Mouse (Mus musculus) neural tube, embryonic 13.5 days (tissue): ENCODE measurements around the gene Galc. TPM values are rescaled to one million over a fixed set of nuclear protein-coding genes. Genes with fewer than 3 reads are reported as not detected.

ENCODE experiments used
- ATAC-seq: fragments of 200-750 bp; cut with Nextera tagmentation; 2 replicates; pipeline ENCODE4 v1.8.0; 2017; ENCODE audit warnings: low read depth, mild to moderate bottlenecking, moderate TSS enrichment, moderate library complexity
- H3K27ac ChIP-seq: fragments of 300-500 bp; sonication (generic); replicated peaks from 2 replicates; pipeline ENCODE4 v1.5.1; 2015; ENCODE audit warnings: moderate library complexity, mild to moderate bottlenecking, inconsistent platforms
- H3K27me3 ChIP-seq: fragments of 300-500 bp; sonication (generic); 2 replicates; pipeline ENCODE4 v1.6.1; 2015; ENCODE audit warnings: mild to moderate bottlenecking, inconsistent platforms
- H3K36me3 ChIP-seq: fragments of 300-500 bp; sonication (generic); 2 replicates; pipeline ENCODE4 v1.6.1; 2015; ENCODE audit warnings: mild to moderate bottlenecking, inconsistent platforms
- H3K4me1 ChIP-seq: fragments of 300-500 bp; sonication (generic); replicated peaks from 2 replicates; pipeline ENCODE4 v1.6.1; 2015; ENCODE audit warnings: inconsistent platforms
- H3K4me2 ChIP-seq: fragments of 300-500 bp; sonication (generic); 2 replicates; pipeline ENCODE4 v1.6.1; 2015; ENCODE audit warnings: inconsistent platforms, mild to moderate bottlenecking, moderate library complexity
- H3K4me3 ChIP-seq: fragments of 300-500 bp; sonication (generic); 2 replicates; pipeline ENCODE4 v1.5.1; 2015; ENCODE audit warnings: mild to moderate bottlenecking, inconsistent platforms
- H3K9ac ChIP-seq: fragments of 300-500 bp; sonication (generic); 2 replicates; pipeline ENCODE4 v1.6.1; 2015; ENCODE audit warnings: moderate library complexity, mild to moderate bottlenecking, inconsistent platforms
- H3K9me3 ChIP-seq: fragments of 300-500 bp; sonication (generic); 2 replicates; pipeline ENCODE4 v1.6.1; 2016; ENCODE audit warnings: inconsistent platforms
- WGBS: fragments of 180-500 bp; shearing (Covaris S2); methylation state at CpG from one replicate; pipeline ENCODE4 v1.1.7; 2015; 5-methylcytosine and 5-hydroxymethylcytosine counted together
- polyA plus RNA-seq: library from polyadenylated mRNA; unstranded; fragments of >200 nt; fragmentation: Nextera tagmentation; extraction: Ambion mirVana; gene quantifications from 2 replicates; pipeline ENCODE4 v1.2.1, GENCODE M21; 2015

The Galc gene
- 10.0 and 10.9 TPM in 2 replicates for polyA plus RNA-seq

DNA sequence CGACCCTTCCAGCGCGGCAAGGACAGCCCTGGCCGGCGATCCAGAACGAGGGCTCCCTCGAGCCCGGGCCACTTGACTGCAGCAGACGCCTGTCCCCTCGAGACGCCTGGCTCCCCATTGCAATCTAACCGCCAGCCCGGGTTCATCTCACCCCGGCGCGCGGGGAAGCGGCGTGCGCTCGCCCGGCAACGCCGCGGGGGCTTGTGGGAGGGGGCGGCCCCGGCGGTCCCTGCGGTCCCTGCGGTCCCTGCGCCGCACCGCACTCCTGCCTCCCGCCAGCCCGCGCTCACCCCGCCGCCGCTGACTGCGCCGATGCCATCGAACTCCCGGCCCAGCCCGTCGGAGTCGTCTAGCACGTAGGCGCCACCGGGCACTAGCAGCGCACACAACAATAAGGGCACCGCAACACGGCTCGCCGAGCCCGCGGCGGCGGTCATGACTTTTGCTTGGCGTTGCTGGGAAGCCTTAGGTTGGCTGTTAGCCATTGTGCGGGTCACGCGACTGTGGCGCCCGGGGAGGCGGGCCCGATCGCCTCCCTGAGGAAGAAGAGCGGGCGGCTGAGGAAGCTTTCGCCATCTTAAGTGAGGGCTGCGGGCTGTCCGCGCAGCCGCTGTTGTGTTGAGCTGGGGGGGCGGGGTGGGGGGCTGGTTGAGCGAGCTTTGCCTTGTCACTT is at the start of gene Galc:
Galc (minus strand) TSS at position 615 of the 673 bp plus-strand sequence.
- WGBS, result 1% methylated on average over 76 of the region's 76 CpGs
- peak within 1 kb of the TSS; percentile 98 for H3K27ac ChIP-seq
- H3K27me3 ChIP-seq, result no peaks in the 10 kb centered on the region

DNA sequence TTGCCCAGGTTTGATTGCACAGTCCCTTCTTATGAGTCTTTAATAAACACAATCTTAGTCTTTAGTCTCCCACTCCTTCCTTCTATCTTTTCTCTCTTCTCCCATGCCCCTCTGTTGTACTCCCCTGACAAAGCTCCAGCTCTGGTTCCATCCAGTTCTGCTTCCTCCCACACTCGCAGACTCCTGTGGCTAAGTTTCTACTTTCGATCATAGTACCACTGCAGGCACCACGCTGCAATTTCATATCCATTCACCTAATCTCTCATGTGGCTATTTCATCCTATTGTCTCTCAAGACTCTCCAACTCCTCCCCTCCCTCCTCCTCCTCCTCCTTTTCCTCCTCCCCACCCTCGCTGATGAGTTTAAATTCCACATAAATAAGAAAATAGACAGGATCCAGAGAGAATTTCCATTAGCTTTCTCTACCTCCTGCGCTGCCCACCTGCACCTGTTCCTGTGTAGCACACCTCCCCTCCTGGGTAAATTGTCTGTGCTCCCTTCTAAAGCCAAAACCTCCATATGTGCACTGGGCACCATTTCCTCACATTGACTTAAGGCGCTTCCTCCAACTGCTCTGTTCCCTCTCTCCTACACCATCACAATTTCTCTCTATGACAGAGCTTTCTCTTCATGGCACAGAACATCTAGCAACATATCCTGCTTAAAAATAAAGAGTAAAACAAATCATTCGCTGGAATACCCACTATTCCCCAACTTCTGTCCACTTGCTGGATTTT is 48.1 kb upstream of the Galc start:
- H3K4me2 ChIP-seq, result no peak overlapping the region
- H3K4me1 ChIP-seq, result no peaks in the 10 kb centered on the region
- no peaks in the 10 kb centered on the region for H3K9me3 ChIP-seq
- 88% methylated on average over 7 of the region's 7 CpGs for WGBS
- H3K27ac ChIP-seq, result no peak overlapping the region
- no peak for ATAC-seq
- H3K27me3 ChIP-seq, result no peaks in the 10 kb centered on the region
- no peaks in the 10 kb centered on the region for H3K36me3 ChIP-seq
- H3K9ac ChIP-seq, result no peak overlapping the region
- H3K4me3 ChIP-seq, result no peak overlapping the region

More for the DNA sequence above, at the start of gene Galc:
- peak within 1 kb of the TSS; percentile 71 for H3K4me3 ChIP-seq
- peaks cover 9% of the 10 kb centered on the region; the same call in 1 of the 2 replicates for H3K4me1 ChIP-seq
- no peaks in the 10 kb centered on the region for H3K36me3 ChIP-seq
- H3K4me2 ChIP-seq, result peak within 1 kb of the TSS; percentile 57
- no peaks in the 10 kb centered on the region for H3K9me3 ChIP-seq
- peak within 1 kb of the TSS; percentile 91 for H3K9ac ChIP-seq
- peak; percentile 96 for ATAC-seq

DNA sequence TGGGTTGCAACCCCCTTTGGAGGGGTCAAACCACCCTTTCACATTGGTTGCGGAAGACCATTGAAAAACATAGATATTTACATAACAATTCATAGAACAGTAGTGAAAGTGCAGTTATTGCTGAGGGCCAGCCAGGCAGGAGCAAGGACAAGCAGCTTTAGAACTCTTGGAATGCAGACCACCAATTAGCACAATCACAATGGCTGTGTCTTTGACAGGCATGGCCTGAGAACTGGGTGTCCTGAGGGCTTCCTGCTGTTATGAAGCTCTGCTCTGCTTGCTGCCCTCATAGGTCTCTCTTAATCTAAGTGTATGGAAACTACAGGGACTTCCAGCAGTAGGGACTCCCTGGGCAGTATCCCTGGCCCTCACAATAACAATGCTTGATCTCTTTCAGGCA is 43.8 kb upstream of the Galc start:
- no peak for ATAC-seq
- Histone ChIP-seq H3K4me2 (no peak overlapping the region), H3K4me3 (no peak overlapping the region), H3K27me3 (no peaks in the 10 kb centered on the region), H3K9ac (no peak overlapping the region), H3K27ac (no peak overlapping the region), H3K9me3 (no peaks in the 10 kb centered on the region), H3K36me3 (no peaks in the 10 kb centered on the region), H3K4me1 (no peaks in the 10 kb centered on the region)
- 71% methylated on average over 1 of the region's 1 CpGs for WGBS

DNA sequence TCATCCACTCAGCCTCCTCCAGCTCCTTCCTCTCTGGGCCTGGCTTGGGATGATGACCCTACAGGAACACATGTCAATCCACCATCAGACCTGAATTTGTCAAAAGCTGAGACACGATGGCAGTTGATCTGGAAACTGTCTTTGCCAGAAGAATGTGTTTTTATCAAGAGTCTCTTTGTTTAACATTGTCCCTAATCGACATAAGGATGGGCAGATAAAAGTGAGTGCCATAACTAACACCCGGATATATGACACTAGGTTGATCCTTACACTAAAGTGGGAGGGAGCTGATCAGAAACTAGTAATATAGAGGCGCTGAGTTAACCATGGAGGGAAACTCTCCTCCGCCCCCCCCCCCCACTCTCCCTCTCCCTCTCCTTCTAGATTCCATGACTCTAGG is 42.7 kb upstream of the Galc start:
- ATAC-seq, result no peak
- WGBS, result 93% methylated on average over 5 of the region's 5 CpGs
- no peak overlapping the region for H3K4me2 ChIP-seq
- H3K9ac ChIP-seq, result no peak overlapping the region
- no peak overlapping the region for H3K4me3 ChIP-seq
- no peaks in the 10 kb centered on the region for H3K27me3 ChIP-seq
- H3K27ac ChIP-seq, result no peak overlapping the region
- no peaks in the 10 kb centered on the region for H3K9me3 ChIP-seq
- H3K4me1 ChIP-seq, result no peaks in the 10 kb centered on the region
- no peaks in the 10 kb centered on the region for H3K36me3 ChIP-seq

DNA sequence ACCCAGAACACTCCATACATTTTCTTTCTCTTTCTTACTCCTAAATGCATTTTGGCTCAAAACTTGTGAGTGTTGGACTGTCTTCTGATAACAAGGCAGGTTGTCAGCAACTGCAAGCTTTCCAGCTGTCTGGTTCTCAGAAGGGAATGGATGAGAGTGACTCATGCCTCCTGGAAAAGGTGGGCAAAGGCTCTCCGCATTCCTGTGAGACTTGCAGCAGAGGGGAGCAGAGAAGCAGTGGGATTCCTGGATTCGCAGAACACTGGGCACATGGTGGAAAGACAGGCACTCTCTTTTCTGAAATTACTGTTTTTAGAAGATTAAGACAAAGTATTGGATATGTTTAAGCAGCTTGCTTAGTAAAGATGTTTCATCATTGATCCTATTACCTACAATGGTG is 35.0 kb upstream of the Galc start:
- no peak overlapping the region for H3K4me3 ChIP-seq
- no peak for ATAC-seq
- no peak overlapping the region for H3K9ac ChIP-seq
- H3K27me3 ChIP-seq, result no peaks in the 10 kb centered on the region
- WGBS, result 92% methylated on average over 2 of the region's 2 CpGs
- H3K4me1 ChIP-seq, result no peaks in the 10 kb centered on the region
- H3K4me2 ChIP-seq, result no peak overlapping the region
- H3K36me3 ChIP-seq, result no peaks in the 10 kb centered on the region
- no peaks in the 10 kb centered on the region for H3K9me3 ChIP-seq
- no peak overlapping the region for H3K27ac ChIP-seq

DNA sequence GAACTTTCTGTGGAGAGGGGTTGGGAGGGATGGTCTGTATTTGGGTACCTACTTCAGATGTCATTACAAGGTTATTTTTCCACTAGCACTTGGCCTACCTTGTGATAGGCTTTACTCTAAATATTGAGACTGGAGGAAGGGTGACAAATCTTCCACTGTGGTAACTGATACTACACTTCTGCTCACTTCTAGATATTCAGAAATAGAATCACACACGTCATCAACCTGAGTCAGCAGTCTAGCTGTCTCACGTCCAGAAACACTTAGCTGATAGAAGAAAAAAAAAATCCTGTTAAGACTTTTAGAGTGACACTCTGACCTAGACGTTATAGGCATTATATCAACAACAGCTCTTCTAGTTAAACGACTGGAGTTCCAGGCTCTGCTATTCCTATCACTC is 33.0 kb upstream of the Galc start:
- no peak overlapping the region for H3K27ac ChIP-seq
- no peak overlapping the region for H3K9ac ChIP-seq
- H3K27me3 ChIP-seq, result no peaks in the 10 kb centered on the region
- 74% methylated on average over 4 of the region's 4 CpGs for WGBS
- no peak for ATAC-seq
- H3K4me3 ChIP-seq, result no peak overlapping the region
- no peaks in the 10 kb centered on the region for H3K9me3 ChIP-seq
- H3K4me2 ChIP-seq, result no peak overlapping the region
- no peaks in the 10 kb centered on the region for H3K4me1 ChIP-seq
- no peaks in the 10 kb centered on the region for H3K36me3 ChIP-seq

DNA sequence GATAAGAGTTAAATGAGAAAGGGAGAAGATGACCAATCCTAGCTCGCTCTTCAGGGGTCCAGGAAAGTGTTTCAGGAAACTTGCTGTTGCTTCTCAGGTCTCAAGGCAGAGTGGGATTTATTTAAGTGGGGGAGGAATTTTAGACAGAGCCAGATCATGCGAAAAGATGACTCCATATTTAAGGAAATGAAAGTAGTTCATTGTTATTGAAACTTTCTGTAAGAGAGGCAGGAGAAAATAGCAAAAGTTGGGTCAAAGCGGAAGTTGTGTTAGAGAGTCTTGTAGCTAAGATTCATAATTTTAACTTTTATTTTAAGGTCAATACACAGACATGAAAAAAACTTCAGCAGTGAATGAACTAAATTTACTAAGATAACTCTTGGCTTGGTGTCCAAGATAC is 31.2 kb upstream of the Galc start:
- no peak for ATAC-seq
- Histone ChIP-seq H3K36me3 (no peaks in the 10 kb centered on the region), H3K9me3 (no peaks in the 10 kb centered on the region), H3K9ac (no peak overlapping the region), H3K4me1 (no peaks in the 10 kb centered on the region), H3K27me3 (no peaks in the 10 kb centered on the region), H3K27ac (no peak overlapping the region), H3K4me2 (no peak overlapping the region), H3K4me3 (no peak overlapping the region)
- 88% methylated on average over 3 of the region's 3 CpGs for WGBS

DNA sequence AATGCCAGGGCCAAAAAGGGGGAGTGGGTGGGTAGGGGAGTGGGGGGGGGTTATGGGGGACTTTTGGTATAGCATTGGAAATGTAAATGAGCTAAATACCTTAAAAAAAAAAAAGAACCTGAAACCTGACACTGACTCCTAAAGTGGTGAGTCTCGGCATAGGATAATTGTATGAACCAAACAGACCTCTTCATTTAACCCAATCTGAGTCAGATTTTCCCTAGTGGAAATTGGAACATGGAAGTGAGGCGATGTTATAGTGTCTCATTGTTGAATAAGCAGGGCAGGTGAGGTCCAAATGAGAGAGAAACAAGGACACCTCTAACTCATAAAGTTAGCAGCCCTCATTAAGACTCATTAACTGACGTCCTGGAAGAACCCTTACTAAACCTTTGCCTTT is 25.2 kb upstream of the Galc start:
- H3K9me3 ChIP-seq, result no peaks in the 10 kb centered on the region
- H3K27me3 ChIP-seq, result no peaks in the 10 kb centered on the region
- H3K4me3 ChIP-seq, result no peak overlapping the region
- H3K4me2 ChIP-seq, result no peak overlapping the region
- no peaks in the 10 kb centered on the region for H3K36me3 ChIP-seq
- no peak for ATAC-seq
- no peaks in the 10 kb centered on the region for H3K4me1 ChIP-seq
- no peak overlapping the region for H3K27ac ChIP-seq
- H3K9ac ChIP-seq, result no peak overlapping the region
- WGBS, result 88% methylated on average over 3 of the region's 3 CpGs

DNA sequence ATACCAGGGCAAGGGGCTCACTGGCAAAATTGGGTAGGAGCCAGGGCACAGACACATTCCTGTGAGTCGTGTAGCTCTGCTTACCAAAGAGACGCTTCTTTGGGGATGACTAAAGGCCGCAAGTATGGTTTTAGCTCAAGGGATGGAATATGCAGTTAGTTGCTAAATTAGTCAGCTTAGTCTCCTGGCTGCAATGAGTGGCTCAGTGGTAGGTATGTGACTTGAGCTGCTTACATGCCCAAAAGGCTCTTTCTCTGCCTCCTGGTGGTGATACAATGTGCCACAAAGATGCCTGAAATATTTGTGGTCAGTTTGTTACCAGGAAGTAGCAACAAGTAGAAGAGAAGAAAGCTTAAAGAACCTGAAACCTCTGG is 24.2 kb upstream of the Galc start:
- Histone ChIP-seq H3K36me3 (no peaks in the 10 kb centered on the region), H3K4me2 (no peak overlapping the region), H3K9ac (no peak overlapping the region), H3K9me3 (no peaks in the 10 kb centered on the region), H3K27ac (no peak overlapping the region), H3K4me3 (no peak overlapping the region), H3K27me3 (no peaks in the 10 kb centered on the region), H3K4me1 (no peaks in the 10 kb centered on the region)
- 82% methylated on average over 3 of the region's 3 CpGs for WGBS
- no peak for ATAC-seq

DNA sequence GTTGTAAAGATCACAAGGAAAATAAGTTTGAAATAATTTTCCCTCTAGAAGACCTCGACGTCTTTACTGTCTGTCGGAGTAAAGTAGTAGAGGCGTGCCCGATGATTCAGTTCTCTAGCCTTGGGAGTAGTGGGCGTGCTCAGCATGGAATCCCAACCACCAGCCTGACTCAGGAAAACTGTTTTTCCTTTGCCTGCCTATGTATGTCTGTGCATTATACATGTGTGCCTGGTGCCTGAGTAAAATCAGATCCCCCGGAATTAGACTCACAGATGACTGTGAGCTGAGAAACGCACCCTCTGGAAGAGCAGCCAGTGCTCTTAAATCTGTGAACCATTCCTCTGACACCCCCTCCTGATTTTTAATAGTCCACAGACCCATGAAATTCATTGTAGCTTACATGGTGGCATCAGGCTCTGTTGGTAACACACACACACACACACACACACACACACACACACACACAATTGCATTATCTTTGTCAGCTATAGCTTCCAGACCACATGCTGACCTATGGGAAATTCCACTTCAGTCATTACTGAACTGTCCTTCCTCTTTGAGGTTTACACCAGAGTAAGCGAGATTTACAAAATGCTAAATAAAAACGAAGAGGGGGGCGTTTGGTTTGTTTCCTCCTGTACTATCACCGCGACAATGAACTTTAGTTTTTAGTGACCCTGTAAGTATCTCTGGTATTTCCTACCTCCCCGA is 23.7 kb upstream of the Galc start:
- Histone ChIP-seq H3K4me2 (no peak overlapping the region), H3K27me3 (no peaks in the 10 kb centered on the region), H3K9ac (no peak overlapping the region), H3K4me3 (no peak overlapping the region), H3K27ac (no peak overlapping the region), H3K9me3 (no peaks in the 10 kb centered on the region), H3K36me3 (no peaks in the 10 kb centered on the region), H3K4me1 (no peaks in the 10 kb centered on the region)
- WGBS, result 81% methylated on average over 14 of the region's 14 CpGs
- ATAC-seq, result no peak

DNA sequence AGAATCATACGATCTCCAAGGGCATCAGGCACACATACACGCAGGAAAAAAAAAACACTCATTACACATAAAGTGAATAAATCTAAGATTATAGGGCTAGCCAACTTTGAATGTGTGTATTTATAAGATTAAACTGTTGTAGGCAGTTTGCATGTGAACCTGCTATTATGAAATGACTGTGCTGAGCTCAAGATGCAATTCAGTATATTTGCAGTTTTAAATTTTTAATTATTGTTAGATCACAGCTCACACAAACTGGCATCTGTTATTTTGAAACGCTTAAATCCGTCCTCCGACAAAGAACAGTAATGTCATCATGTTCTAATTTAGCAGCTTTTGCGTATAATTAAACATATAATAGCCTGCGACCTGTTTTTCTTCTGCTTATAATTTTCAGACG is 21.7 kb upstream of the Galc start:
- no peaks in the 10 kb centered on the region for H3K4me1 ChIP-seq
- ATAC-seq, result no peak
- no peak overlapping the region for H3K9ac ChIP-seq
- WGBS, result 81% methylated on average over 8 of the region's 8 CpGs
- H3K4me3 ChIP-seq, result no peak overlapping the region
- H3K27ac ChIP-seq, result no peak overlapping the region
- no peaks in the 10 kb centered on the region for H3K27me3 ChIP-seq
- H3K36me3 ChIP-seq, result no peaks in the 10 kb centered on the region
- H3K9me3 ChIP-seq, result no peaks in the 10 kb centered on the region
- no peak overlapping the region for H3K4me2 ChIP-seq

DNA sequence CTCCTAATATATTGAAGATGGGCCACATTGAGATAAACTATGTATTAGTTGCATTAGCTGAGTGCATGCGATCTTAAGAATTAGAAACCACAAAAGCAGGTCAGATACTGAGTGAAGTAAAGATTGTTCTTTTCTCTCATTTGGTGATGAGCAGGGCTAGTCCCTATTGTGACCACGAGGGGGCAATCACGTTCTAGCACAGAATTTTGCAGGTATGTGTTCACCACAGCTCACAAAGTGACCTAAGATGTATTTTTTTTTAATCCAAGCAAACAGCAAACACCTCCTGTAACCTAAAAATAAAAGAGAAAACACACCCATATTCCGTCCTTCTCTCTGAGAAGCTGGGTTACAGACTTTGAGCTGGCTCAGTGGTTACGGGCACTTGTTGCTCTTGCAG is 21.3 kb upstream of the Galc start:
- no peaks in the 10 kb centered on the region for H3K4me1 ChIP-seq
- no peak overlapping the region for H3K4me3 ChIP-seq
- H3K36me3 ChIP-seq, result no peaks in the 10 kb centered on the region
- no peak overlapping the region for H3K4me2 ChIP-seq
- no peaks in the 10 kb centered on the region for H3K9me3 ChIP-seq
- no peak overlapping the region for H3K9ac ChIP-seq
- 35% methylated on average over 5 of the region's 5 CpGs for WGBS
- no peaks in the 10 kb centered on the region for H3K27me3 ChIP-seq
- H3K27ac ChIP-seq, result no peak overlapping the region
- ATAC-seq, result no peak
